Mouse (Mus musculus) gastrocnemius, adult 2 months (tissue): ENCODE data around the gene Hist1h3f. TPM values are rescaled to one million over a fixed set of nuclear protein-coding genes. Genes with fewer than 3 reads are reported as not detected.

ENCODE experiments used
- DNase-seq: peaks from one replicate; pipeline ENCODE4 v3.0.0; 2022
- H3K27ac ChIP-seq: fragments of 200-600 bp; 2 replicates; pipeline ENCODE4 v1.8.1; 2022; ENCODE audit warnings: mild to moderate bottlenecking
- H3K4me3 ChIP-seq: fragments of 200-600 bp; 2 replicates; pipeline ENCODE4 v1.8.1; 2022; ENCODE audit warnings: mild to moderate bottlenecking, moderate library complexity
- CTCF ChIP-seq: fragments of 200-600 bp; IDR thresholded peaks from 2 replicates; pipeline ENCODE4 v1.8.1; 2022; ENCODE audit warnings: antibody characterized with exemption, mild to moderate bottlenecking, moderate library complexity
- intact Hi-C: fragments of 180-260 bp; cut with DNase I; formaldehyde crosslinking; loops from one replicate; pipeline ENCODE4 v1.15.1; 2025
- total RNA-seq, 2 experiments: library from RNA; stranded (reverse); gene quantifications; 2 replicates each; pipeline ENCODE4 v1.2.3; 2021

Gene Hist1h3f
- total RNA-seq, 2 experiments from 2014 or later = 2.9 to 4.0 TPM

GRCm38 (mm10) chr13:23506819-23507515, 36.9 kb upstream of the Hist1h3f start:
- intact Hi-C loops = no loop called here
- Histone ChIP-seq H3K4me3 (no peak overlapping the region), H3K27ac (no peak overlapping the region)
- TF ChIP-seq CTCF = no peak
- no peak for DNase-seq

- no peak for DNase-seq
- no peak overlapping the region for H3K27ac ChIP-seq
- no peak overlapping the region for H3K4me3 ChIP-seq
- intact Hi-C loops = loop anchor here (10.0 kb wide), 1 partner anchor 1565 kb away; the partner anchor contains the start of gene Zfp184
- TF ChIP-seq CTCF = no peak
Measured at GRCm38 (mm10) chr13:23510127-23510526, 33.7 kb upstream of the Hist1h3f start.

GRCm38 (mm10) chr13:23513517-23513916, 30.3 kb upstream of the Hist1h3f start:
- H3K4me3 ChIP-seq = no peak overlapping the region
- no peak for DNase-seq
- no peak overlapping the region for H3K27ac ChIP-seq
- intact Hi-C loops = loop anchor here (10.0 kb wide), 1 partner anchor 1569 kb away; the partner anchor contains the start of gene Zfp184
- no peak for TF ChIP-seq CTCF

- no peak for TF ChIP-seq CTCF
- DNase-seq = no peak
- intact Hi-C loops = loop anchor here (5.0 to 10.0 kb wide), 2 partner anchors 1493 to 1570 kb away; partner anchors contain the start of gene Zfp184
- no peak overlapping the region for H3K27ac ChIP-seq
- no peak overlapping the region for H3K4me3 ChIP-seq
Measured at GRCm38 (mm10) chr13:23515281-23515680, 28.6 kb upstream of the Hist1h3f start.

GRCm38 (mm10) chr13:23515826-23516620, 27.8 kb upstream of the Hist1h3f start:
- peak overlapping the region; percentile 78 for H3K4me3 ChIP-seq
- H3K27ac ChIP-seq = no peak overlapping the region
- no peak for TF ChIP-seq CTCF
- no peak for DNase-seq
- intact Hi-C loops = loop anchor here (2.0 to 10.0 kb wide), 3 partner anchors 69 to 1571 kb away; partner anchors contain the start of gene Zfp184

GRCm38 (mm10) chr13:23516822-23517602, 26.8 kb upstream of the Hist1h3f start:
- no peak for TF ChIP-seq CTCF
- Histone ChIP-seq H3K4me3 (peak overlapping the region; percentile 78), H3K27ac (peak overlapping the region; percentile 82)
- intact Hi-C loops = loop anchor here (2.0 to 10.0 kb wide), 3 partner anchors 70 to 1572 kb away; partner anchors contain the start of gene Zfp184
- DNase-seq = peak; percentile 71

GRCm38 (mm10) chr13:23517603-23518294, 26.1 kb upstream of the Hist1h3f start:
- H3K27ac ChIP-seq = peak overlapping the region; percentile 82
- intact Hi-C loops = loop anchor here (2.0 to 10.0 kb wide), 4 partner anchors 71 to 1573 kb away; partner anchors contain the start of gene Zfp184
- H3K4me3 ChIP-seq = peak overlapping the region; percentile 78
- TF ChIP-seq CTCF = no peak
- DNase-seq = peak; percentile 85

- peak overlapping the region; percentile 70 for H3K27ac ChIP-seq
- DNase-seq = no peak
- H3K4me3 ChIP-seq = peak overlapping the region; percentile 78
- TF ChIP-seq CTCF = no peak
- intact Hi-C loops = loop anchor here (2.0 to 10.0 kb wide), 3 partner anchors 81 to 1573 kb away; partner anchors contain the start of gene Zfp184
Measured at GRCm38 (mm10) chr13:23518295-23518603, 25.6 kb upstream of the Hist1h3f start.

- Histone ChIP-seq H3K4me3 (peak overlapping the region; percentile 78), H3K27ac (peak overlapping the region; percentile 70)
- intact Hi-C loops = loop anchor here (2.0 to 10.0 kb wide), 3 partner anchors 82 to 1574 kb away; partner anchors contain the start of gene Zfp184
- TF ChIP-seq CTCF = no peak
- DNase-seq = peak; percentile 64
Measured at GRCm38 (mm10) chr13:23518885-23519284, 25.0 kb upstream of the Hist1h3f start.

DNA sequence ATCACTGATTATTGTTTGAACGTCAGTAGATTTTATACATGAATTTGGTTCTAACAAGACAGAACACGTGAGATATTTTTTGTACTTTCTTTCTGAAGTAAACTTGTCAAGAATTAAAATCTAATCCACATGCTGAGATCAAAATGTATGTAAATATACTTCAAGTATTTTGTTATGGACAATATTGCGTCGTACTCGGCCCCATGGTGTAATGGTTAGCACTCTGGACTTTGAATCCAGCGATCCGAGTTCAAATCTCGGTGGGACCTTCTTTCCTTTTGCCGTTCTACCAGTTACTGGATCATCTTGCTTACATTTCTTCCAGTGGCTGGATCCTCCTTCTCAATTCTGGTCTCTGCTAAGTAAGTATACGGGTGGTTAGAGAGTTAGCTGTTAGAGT, 24.4 kb upstream of the Hist1h3f start:
- peak overlapping the region; percentile 50 for H3K27ac ChIP-seq
- intact Hi-C loops = loop anchor here (2.0 to 10.0 kb wide), 3 partner anchors 83 to 1575 kb away; partner anchors contain the start of gene Zfp184
- TF ChIP-seq CTCF = no peak
- peak overlapping the region; percentile 78 for H3K4me3 ChIP-seq
- peak; percentile 71 for DNase-seq

- no peak for TF ChIP-seq CTCF
- peak overlapping the region; percentile 47 for H3K4me3 ChIP-seq
- H3K27ac ChIP-seq = no peak overlapping the region
- peak; percentile 76 for DNase-seq
- intact Hi-C loops = loop anchor here (5.0 kb wide), 1 partner anchor 76 kb away; no protein-coding TSS in a partner anchor
Measured at GRCm38 (mm10) chr13:23521703-23522102, 22.1 kb upstream of the Hist1h3f start.
